Mouse (Mus musculus) myocyte (in vitro differentiated cells): ENCODE data around the gene Ubap1.

Experiments used
- CEBPB ChIP-seq: IDR thresholded peaks from 2 replicates; pipeline ENCODE4 v1.6.1; 2011; ENCODE audit warnings: mild to moderate bottlenecking, moderate library complexity; ENCODE audit not compliant: poor library complexity, insufficient read depth, severe bottlenecking
- E2F4 ChIP-seq: IDR thresholded peaks from one replicate; pipeline ENCODE4 v1.6.1; 2011; ENCODE audit warnings: mild to moderate bottlenecking, control low read depth, moderate library complexity; ENCODE audit not compliant: insufficient read depth
- MYOG ChIP-seq, 3 experiments: IDR thresholded peaks; one replicate each; pipeline ENCODE4 v1.6.1; 2011; ENCODE audit warnings: control low read depth in 2 of 3, low read depth in 2 of 3, mild to moderate bottlenecking in 2 of 3; ENCODE audit not compliant: insufficient read length in 2 of 3, control insufficient read depth in 1 of 3, insufficient read depth in 1 of 3
- POLR2A ChIP-seq: IDR thresholded peaks from one replicate; pipeline ENCODE4 v1.6.1; 2011; ENCODE audit warnings: low read depth, mild to moderate bottlenecking, control low read depth, moderate library complexity; ENCODE audit not compliant: insufficient read length
- TCF12 ChIP-seq: IDR thresholded peaks from one replicate; pipeline ENCODE4 v1.6.1; 2011; ENCODE audit warnings: mild to moderate bottlenecking, control low read depth; ENCODE audit not compliant: poor library complexity, insufficient read depth, severe bottlenecking

- no peak for TF ChIP-seq POLR2A
- no peak for TF ChIP-seq MYOG (IDR thresholded peaks at IDR 0.05; ENCODE audit: control insufficient read depth in 1 of 3, insufficient read depth in 1 of 3, insufficient read length in 2 of 3, low read depth in 2 of 3)
- TF ChIP-seq E2F4: no peak
- no peak for TF ChIP-seq CEBPB
- no peak for TF ChIP-seq TCF12
Observed at GRCm38 (mm10) chr4:41313722-41314121, 35.1 kb upstream of the Ubap1 start.
